Mouse (Mus musculus) liver (tissue): ENCODE measurements around the gene Pdzrn3.

ENCODE experiments used
- DNase-seq: peaks from one replicate; pipeline ENCODE4 v3.0.0-alpha.2; 2020; ENCODE audit warnings: mixed read lengths

Gene Pdzrn3

DNA sequence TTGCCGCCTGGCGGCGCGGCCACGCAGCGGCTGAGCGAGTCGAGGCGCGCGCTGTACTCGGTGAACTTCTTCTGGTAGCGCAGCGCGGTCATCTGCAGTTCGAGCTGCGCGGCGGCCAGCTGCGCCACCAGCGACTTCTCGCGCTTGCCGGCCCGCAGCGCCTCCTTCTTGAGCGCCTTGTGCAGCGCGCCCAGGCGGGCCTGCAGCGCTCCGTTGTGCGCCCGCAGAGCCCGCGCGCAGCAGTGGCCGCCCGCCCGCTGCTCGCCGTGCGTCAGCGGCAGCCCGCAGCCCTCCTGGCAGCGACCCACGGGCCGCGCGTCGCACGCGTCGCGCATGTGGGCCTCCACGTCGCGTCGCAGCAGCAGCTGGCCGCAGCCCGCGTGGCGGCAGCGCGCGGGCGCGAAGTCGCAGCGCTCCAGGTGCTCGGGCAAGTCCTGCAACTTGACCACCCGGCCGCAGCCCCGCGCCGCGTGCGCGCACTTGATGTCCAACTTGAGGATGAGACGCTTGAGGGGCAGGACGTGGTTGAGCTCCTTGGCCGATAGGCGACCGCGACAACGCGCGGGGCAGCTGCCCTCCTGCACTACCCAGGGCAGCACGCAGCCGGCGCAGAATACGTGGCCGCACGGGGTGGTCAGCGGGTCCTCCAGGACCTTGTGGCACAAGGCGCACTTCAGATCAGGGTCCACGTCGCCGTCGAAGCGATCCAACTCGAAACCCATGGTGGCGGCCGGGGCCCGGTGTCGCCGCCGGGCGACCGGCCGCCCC, at the start of gene Pdzrn3:
TSS of gene Pdzrn3 (minus strand) at position 731 of the 768 bp plus-strand sequence.
- DNase-seq, result peak; percentile 46

GRCm38 (mm10) chr6:101427296-101427695, 49.6 kb upstream of the Pdzrn3 start:
- DNase-seq, result no peak

DNA sequence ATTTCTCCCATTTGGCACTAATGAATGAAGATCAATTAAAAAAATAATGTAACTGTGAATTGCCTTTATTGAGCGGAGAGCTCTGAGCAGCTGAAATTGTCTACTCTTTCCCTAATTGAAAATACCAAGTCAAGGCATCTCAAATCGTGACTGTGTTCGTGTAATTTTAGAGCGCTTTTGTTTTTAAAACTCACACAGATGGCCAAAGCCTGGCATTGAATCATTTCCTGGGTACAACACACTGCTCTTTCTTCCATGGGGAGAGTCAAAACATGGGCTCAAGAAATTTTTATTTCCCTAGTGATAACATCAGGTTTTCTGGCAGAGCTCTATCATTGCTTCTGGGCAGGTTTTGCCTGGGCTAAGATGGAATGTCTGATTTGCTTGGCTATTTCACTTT, 48.6 kb upstream of the Pdzrn3 start:
- DNase-seq, result no peak

- no peak for DNase-seq
These were observed 44.6 kb upstream of the Pdzrn3 start for GRCm38 (mm10) chr6:101422084-101422954.

DNA sequence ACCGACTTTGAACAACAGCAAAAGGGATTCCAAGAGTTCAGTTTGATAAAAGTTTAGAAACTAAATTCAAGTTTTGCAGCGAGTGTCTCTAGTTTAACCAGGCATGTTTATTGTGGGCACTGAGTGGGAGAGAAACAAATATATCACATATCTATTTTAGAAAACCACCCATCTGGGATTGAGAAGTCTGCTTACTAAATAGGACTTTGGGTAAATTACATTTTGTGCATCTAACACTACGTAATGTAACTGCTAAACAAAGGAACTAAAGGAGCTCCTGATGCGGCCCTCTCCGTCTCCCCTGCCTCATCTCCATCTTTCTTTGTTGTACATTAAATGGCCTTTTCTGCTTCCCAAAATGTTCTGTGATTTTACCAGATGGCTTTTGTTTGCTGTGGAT, 40.5 kb upstream of the Pdzrn3 start:
- no peak for DNase-seq

DNA sequence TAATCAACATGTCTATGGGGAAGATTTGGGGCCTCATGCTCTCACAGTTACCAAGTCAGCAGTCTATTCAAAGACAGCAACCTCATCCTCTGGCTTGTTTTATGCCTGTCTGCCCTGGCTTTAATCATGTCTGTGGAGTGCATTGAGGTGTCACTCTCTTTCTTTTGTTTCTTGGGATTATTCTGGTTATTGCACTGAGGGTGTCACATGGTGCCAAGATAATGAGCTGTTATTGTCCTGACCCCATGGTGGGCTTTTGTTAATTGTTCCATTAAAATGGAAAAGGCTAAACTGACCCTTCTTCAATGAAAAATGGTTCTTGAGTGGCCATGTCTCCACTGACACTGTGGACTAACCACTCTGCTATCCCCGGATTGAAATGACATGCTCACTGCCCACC, 34.0 kb upstream of the Pdzrn3 start:
- no peak for DNase-seq

DNA sequence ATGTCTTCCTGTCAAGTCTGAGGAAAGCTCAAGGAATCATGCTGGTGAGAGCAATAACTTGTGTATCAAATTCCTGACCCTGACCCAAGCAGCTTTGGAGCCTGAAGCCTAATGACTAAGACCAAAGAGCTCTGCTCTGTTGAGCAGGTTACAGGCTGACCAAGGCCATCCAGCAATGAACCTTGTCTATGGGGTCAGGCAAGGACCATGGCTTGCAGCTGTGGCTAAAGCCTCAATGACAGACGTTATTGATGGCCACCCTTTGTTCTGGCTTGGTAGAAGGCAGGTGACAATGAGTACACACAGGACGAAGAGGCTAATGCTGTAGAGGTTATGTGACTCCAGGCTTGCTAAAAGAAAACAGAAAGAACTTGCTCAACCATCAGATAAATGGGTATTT, 33.4 kb upstream of the Pdzrn3 start:
- no peak for DNase-seq

DNA sequence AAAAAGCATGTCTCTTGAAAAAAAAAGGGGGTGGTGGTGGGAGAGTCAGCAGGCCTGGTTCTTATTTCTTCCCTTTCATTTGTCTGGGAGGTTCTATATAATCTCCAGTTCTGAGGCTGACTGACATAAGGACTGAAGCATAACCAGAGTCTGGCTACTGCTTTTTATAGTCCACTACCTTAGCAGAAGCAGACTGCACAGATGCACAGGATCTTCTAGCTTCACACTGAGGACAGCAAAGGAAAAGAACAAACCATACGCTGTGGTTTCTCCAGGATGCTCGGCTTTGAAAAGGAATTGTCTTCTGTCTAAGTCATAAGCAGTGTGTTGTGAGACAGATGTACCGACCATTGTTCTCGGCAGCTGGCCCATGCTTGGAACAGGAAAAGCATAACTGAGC, 19.0 kb upstream of the Pdzrn3 start:
- DNase-seq, result no peak

GRCm38 (mm10) chr6:101395908-101396307, 18.2 kb upstream of the Pdzrn3 start:
- DNase-seq, result no peak

DNA sequence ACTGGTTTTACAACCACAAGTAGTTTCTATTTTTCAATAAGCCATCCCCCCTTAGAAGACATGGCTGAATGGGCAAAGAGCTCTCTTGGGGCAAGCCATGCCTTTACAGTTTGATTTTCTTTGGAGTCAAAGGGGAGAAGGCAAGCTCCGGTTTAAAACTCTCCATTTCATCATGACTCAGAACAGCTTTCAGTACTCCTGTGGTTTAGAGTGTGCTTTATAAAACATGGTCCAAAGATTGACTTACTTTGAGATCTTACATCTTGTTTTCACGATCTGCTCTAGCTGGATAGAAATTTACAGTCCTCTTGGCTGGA, 15.1 kb upstream of the Pdzrn3 start:
- DNase-seq, result no peak

- DNase-seq, result no peak
These were observed 14.6 kb upstream of the Pdzrn3 start for GRCm38 (mm10) chr6:101392107-101392800.

DNA sequence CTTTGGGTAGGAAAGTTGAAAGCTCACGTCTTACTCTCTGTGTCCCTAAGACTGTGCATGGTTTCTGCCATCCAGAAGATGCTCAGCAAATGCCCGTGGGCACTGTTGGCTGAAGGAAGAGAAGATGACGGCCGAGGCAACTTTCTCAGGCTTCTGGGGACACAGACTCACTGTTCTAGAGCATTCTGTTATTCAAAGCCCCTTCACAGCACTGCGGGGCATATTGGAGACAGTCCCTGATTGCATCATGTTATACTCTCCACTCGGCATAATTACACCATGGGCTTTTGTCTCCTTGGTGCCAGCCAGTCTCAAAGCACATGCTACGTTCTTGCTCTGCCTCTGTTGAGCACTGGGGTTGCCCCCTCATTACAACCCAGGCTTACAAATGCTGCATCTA, 7.8 kb upstream of the Pdzrn3 start:
- DNase-seq, result no peak

GRCm38 (mm10) chr6:101384958-101385357, 7.3 kb upstream of the Pdzrn3 start:
- no peak for DNase-seq

GRCm38 (mm10) chr6:101384476-101384875, 6.8 kb upstream of the Pdzrn3 start:
- DNase-seq, result no peak

DNA sequence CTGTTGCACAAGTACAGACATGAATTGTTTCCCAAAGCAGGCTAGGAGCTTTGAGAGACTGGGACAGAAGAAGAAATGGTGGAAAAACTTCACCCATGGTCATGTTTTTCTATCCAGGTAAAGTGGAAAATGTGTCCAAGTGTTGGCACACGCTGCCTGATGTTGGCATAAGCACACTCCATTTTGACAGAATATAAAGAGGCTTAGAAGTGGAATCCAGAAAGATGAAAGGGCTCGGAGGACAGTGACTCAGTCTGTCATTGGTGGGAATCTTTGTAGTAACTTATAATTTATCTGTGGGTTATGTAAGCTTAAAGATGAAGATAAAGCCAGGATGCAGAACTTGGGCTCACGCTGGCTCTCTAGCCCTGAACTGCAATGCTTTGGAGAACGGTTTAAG, 5.2 kb upstream of the Pdzrn3 start:
- DNase-seq, result no peak

GRCm38 (mm10) chr6:101379546-101379945, 1.8 kb upstream of the Pdzrn3 start:
- DNase-seq, result no peak

GRCm38 (mm10) chr6:101377935-101378609, 375 bp upstream of the Pdzrn3 start:
- peak; percentile 55 for DNase-seq

DNA sequence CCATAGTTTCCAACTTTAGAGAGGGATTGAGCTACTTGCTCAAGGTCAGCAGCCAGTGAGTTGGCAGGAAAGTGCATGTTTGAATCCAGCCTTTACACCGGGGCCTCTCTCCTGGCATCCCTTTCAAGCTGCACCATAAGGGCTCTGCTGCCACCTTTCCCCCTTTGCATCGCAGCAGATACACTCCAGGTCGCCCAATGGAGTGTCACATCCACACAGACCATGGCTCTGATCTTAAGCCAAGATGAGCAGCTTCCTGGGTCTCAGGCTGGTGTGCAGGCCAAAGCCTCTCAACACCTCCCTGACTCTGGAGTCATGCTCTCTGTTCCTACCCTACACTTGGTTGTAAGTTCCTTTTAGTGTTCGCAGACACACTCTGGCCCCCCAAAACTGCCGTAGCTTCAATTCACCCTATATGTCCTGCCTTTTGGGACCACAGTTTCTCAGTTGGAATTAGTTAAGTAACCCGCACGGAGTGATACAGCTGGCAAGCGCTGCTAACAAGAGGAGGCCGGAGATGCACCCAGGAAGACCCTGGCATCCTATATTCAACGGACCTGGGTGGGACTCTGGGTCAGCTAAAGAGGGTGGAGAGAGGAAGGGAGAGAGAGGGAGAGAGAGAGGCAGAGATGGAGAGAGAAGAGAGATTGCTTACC, 1.1 kb downstream of the Pdzrn3 start:
- no peak for DNase-seq

DNA sequence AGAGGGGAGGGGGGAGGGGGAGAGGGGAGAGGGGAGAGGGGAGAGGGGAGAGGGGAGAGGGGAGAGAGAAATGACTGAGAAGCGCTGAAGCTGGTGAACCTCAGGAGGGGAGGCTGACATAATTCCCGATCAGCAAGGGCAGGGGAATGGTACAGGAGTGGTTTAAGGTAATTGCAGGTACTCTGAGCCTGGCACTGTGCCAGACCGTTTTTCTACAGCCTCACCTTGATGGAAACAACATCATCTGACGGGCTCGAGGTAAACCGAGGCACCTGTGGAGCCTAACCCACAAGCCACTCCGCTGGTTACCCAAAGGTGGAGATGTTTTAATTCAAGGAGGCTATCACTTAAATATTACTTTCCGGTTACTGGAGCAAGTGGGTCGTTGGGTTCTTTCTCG, 1.6 kb downstream of the Pdzrn3 start:
- DNase-seq, result no peak

DNA sequence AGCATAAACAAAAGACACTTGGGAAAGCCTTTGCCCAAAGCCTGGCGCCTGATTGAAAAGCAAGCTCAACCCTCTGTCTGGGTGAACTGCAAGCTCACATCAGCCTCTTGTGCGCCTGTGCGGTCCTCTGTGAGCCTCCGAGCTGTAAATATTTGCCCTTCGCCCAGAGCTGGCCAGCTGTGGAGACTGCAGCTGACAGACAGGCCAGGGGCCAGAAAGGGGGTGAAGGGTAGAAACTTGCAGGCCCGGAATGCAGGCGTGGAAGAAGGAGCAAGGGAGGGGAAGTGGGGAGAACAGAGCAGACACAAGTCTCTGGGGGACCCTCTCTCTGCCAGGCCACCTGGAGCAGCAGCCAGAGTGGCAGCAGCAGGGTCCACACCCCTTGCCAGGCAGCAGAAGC, 3.0 kb downstream of the Pdzrn3 start:
- DNase-seq, result peak; percentile 57

DNA sequence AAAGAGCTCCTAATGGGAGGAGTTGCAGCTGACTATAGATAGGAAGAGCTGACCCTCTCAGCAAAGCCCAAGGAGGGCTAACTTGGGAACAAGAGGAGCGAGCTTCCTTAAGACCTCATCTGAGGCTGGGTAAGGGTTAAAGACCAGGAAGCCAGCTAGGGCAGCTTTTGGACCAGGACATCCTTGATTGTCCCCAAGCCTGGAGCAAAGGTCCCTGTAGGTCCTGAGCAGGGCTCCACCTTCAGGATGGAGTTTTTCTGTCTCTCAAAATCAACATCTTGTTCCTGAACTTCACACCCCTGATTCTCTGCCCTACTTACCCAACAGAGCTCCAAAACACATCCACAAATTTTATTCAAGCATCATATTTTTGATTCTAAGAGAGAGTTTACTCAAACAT, 3.5 kb downstream of the Pdzrn3 start:
- no peak for DNase-seq

DNA sequence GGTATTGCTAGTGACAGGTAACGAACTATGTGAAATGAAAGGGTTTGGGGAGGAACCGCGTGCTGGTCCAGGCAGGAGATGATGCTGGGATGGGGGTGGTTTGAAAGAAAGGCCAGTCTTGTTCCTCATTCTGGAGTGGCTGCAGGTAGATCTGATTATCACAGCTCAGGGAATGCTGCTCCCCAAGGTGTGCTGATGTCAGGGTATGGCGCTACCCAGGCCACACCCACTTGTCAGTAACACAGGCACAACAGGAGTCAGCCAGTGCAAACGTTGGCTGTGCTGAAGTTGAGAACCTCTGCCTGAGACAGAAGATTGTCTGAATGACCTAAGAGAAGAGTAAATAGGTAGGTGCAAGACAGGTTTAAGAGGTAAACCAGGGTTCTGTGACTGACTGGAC, 4.7 kb downstream of the Pdzrn3 start:
- DNase-seq, result no peak
